Mouse (Mus musculus): ENCODE measurements at regions not wholly inside any gene's neighbourhood (a gene's known extent, or its start where the extent isn't known, plus 50 kb on each side); places are given as distances from the start of the nearest gene placed in this dataset.

GRCm38 (mm10) chr10:9174997-9175396 is 289.1 kb upstream of the Sash1 start:
- DNase-seq (ENCODE audit: low read depth in 1 of 2, low spot score in 2 of 2) = no peak

- no peak for DNase-seq (ENCODE audit: low read depth in 1 of 2, low spot score in 2 of 2)
Measured at GRCm38 (mm10) chr10:9173509-9173908, 287.6 kb upstream of the Sash1 start.

GRCm38 (mm10) chr10:9168725-9169124 is 282.9 kb upstream of the Sash1 start:
- no peak for DNase-seq (ENCODE audit: low read depth in 1 of 2, low spot score in 2 of 2)

DNA sequence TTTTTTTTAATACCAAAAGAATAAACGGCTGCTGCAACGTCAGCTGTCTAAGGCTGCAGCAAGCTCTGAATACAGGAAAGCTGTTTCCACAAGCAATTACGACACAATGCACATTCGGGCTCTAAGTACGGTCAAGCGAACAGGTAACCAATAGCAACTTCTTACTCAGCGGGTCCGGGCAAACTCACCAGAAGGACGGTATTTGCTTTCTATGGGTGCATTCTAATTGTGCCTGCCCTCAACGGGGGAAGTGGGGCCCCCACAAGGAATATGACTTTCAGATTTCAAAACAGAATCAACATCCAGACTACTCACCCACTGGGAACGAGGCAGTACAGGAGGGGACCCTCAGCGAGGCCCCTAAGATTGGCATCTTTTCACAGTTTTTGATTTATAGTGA is 280.1 kb upstream of the Sash1 start:
- DNase-seq (ENCODE audit: low read depth in 1 of 2, low spot score in 2 of 2) = no peak

GRCm38 (mm10) chr10:9165598-9165997 is 279.7 kb upstream of the Sash1 start:
- DNase-seq (ENCODE audit: low read depth in 1 of 2, low spot score in 2 of 2) = no peak

- no peak for DNase-seq (ENCODE audit: low read depth in 1 of 2, low spot score in 2 of 2)
Measured at GRCm38 (mm10) chr10:9164333-9164732, 278.5 kb upstream of the Sash1 start.

- DNase-seq (ENCODE audit: low read depth in 1 of 2, low spot score in 2 of 2) = no peak
Measured at GRCm38 (mm10) chr10:9161597-9161996, 275.7 kb upstream of the Sash1 start.

DNA sequence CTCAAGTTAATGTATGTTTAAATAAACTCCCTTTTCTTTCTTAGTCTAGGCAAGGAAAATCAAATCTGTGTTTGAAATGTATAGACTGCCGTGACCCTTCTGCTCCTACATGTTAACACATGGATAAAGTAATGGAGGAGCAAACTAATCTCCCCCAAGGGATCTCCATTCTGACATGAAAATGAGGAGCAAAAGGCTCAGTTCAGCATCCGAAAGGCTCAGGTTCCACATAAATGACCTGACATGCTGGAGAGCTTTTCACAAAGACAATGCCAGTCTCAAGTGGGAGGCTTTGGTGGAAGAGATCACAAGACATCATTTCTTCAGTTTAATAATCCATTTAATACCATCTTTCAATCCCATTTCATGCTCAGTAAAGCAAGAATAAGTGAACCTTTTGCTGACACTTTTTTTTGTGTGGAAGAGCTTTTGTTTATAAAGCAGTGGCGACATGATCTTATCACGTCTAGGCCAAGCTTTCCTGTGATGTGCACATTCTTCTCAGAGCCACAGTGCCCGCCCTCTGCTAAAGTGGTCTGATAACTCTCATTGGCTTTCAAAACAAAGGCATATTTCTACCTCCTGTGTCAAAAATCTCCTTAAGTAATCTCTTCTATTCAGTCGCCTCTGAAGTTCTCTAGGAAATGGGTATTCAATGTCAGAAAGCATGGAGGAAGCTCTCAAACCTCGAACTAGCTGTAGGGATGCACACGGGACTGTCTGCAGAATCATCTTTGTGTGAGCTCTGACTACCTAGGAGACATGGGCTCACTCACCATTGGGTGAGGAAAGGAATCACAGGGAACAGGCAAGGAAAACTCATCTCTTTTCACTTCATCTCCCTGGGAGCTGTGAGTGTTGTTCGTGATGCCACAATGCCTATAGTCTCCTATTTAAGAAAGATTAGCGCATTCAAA is 271.7 kb upstream of the Sash1 start:
- DNase-seq (ENCODE audit: low read depth in 1 of 2, low spot score in 2 of 2) = no peak

DNA sequence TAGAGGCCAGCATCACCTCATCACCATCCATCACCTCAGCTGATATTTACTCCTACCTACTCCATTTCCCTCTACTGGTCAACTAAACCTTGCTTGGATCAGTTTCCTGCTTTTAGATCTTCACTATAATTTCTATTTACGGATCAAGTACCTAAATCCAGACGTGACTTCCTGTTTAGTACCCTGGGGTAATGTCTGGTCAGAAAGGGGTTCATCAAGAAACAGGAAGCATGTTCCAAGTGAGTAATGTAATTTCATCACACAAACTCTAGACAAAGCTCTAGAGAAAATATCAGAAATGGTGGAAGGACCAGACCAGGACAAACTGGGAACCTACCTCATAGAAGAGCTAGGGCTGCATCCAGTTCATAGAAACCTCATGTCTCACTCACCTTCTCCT is 250.2 kb upstream of the Sash1 start:
- DNase-seq (ENCODE audit: low read depth in 1 of 2, low spot score in 2 of 2) = no peak

DNA sequence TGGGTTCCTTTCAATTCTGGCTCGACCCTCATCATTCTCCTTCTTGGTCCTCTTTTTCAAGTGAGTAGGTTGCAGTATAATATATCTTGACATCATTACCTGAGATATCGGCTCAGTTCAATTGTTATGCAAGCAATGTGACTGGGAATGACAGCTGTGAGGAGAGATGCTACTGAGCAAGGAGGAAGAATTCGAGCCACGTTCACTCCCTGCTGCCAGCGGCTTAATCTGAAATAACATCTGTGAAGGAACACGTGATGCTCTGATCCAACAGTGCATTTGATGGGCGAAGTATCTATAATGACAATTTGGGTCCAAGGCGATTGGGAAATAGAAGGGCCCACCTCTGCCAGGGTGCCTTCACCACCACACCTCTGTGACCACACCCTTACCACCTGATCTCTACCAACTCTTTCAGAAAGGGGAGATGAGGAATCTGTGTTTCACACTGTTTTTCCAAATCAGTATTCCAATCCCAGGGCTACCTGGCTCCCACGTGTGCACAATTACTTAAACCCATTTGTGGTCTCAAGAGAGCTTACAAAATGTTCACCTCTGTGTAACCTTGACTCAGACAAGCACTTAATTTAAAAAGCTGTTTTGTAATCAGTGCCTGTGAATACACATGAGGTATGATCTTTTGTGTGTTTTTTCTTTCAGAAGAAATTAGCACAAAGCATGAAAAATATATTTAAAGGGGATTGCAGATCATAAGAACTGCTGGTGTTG is 248.6 kb upstream of the Sash1 start:
- DNase-seq (ENCODE audit: low read depth in 1 of 2, low spot score in 2 of 2) = no peak

DNA sequence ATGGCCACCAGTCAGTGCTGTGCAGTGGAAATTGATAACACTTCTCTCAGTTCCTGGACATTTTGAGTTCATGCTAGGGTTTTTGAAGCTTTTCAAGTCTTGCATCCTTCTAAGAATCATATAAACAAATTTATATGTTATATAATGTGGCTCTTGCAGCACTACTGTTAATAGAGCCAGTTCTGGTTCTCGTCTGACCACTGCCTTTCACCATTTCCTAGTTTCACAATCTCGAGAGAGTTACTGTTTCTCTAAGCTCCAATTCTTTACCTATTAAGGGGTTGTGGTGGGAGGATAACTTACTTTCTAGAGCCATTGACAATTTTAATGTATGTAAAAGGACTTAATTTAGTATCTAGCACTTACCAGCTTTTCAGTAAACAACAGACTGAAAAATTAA is 244.2 kb upstream of the Sash1 start:
- DNase-seq (ENCODE audit: low read depth in 1 of 2, low spot score in 2 of 2) = no peak

DNA sequence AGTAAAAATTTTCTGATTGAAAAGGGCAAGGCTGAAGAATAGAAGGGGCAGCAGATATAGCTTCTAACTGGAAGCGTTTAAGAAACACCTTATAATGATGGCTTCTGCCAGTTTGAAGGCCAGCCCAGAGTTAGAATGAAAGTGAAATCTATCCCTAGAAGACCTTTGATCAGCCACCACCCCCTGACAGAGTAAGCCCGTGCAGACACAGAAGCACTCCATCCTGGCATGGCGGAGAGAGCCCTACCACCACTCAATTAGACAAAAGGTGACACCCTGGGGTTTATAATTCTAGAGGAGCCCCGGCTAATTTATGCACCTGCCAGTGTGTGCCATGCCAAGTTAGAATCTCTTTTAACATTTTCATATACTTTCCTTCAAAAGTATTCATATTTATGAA is 233.4 kb upstream of the Sash1 start:
- DNase-seq (ENCODE audit: low read depth in 1 of 2, low spot score in 2 of 2) = no peak

DNA sequence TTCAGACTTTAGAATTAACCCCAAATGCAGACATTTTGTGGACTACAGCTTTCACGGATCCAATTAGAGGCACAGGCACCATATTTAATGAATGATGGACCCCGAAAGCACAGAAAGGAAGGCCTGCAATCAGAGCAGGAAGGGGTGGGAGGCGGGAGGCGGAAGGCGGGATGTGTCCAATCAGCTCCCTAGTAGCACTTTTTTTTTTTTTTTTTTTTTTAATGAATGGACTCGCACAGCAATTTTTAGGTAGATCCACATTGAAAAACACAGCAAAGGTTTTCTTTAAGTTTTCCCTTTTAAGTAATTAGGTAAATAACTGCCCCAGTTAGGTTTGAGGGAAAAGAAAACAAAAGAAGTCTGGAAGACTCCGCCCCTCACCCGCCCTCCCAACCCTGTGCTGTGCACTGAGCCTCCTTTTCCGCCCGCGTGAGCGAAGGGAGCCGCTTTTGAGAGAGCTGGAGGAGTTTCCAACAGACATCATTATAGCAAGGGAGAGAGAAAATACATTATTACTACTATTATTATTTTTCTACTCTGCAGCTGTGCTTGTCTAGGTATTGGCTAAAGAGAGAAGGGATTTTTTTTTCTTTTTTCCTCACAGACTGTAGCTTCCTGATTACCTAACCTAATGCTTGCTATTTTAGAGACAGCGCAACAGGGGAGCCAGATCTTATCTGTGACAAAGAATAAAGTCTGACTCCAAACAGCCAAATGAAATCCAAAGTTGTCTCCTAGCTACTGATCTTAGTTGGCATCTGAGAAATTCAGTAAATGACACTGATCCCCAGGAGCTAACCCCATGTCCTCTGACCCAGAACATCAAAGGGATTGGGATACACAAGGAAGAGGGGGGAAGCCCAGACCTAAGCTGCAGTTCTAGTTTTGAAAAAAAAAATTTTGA is 232.0 kb upstream of the Sash1 start:
- no peak for DNase-seq (ENCODE audit: low read depth in 1 of 2, low spot score in 2 of 2)

GRCm38 (mm10) chr10:9117134-9117533 is 231.3 kb upstream of the Sash1 start:
- DNase-seq (ENCODE audit: low read depth in 1 of 2, low spot score in 2 of 2) = no peak

DNA sequence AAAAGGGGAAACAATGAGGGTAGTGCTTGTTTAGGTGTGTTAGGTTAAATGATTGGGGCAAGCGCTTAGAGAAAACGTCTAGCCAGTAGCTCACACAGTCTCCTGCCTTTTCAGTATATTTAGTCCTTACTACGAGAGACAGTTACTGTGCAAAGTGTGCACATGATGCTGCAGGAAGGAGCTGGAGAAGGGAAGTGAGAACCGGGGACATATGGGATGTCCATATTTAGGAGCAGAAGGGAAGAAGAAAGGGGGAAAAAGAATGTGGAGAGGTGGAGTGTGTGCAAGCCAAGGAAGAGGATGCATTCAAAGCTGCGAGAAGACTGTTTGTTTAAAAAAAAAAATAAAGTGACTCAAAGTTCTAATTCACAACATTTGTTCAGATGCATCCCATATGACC is 227.8 kb upstream of the Sash1 start:
- no peak for DNase-seq (ENCODE audit: low read depth in 1 of 2, low spot score in 2 of 2)

DNA sequence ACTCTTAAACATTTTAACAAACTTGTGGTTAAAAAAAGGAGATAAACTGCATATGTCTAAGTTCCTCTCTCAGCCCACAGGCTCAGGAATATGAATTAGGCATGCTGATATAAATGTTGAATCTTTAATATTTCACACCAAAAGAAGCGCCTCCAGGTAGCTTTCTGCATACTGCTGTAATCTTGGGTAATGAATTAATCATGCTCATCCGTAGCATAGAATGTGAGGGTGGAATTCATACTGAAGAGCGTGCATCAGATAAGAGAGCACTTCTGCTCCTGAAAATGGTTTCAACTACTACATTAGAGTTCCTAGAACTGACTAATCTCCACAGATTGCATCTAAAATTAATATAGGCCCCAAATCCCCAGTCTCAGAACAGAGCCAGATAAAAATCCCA is 225.2 kb upstream of the Sash1 start:
- DNase-seq (ENCODE audit: low read depth in 1 of 2, low spot score in 2 of 2) = no peak

DNA sequence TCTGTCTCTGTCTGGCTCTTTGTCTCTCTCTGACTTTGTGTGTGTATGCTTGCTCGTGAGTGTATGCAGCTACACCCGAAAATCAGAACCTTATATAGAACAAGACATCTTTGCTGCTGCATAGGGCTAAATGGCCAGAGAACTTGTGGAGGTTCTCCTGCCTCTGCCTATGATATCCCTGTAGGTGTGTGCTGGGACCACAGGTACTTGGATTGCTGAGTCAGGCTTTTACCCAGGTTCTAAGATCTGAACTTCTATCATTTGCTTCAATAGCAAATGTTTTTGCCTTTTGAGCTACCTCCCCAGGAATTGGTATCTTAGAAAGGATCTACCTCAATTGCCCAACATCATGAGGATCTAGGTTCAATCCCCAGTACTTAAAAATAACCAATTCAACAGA is 210.3 kb upstream of the Sash1 start:
- no peak for DNase-seq (ENCODE audit: low read depth in 1 of 2, low spot score in 2 of 2)

GRCm38 (mm10) chr10:9095163-9095562 is 209.3 kb upstream of the Sash1 start:
- no peak for DNase-seq (ENCODE audit: low read depth in 1 of 2, low spot score in 2 of 2)

DNA sequence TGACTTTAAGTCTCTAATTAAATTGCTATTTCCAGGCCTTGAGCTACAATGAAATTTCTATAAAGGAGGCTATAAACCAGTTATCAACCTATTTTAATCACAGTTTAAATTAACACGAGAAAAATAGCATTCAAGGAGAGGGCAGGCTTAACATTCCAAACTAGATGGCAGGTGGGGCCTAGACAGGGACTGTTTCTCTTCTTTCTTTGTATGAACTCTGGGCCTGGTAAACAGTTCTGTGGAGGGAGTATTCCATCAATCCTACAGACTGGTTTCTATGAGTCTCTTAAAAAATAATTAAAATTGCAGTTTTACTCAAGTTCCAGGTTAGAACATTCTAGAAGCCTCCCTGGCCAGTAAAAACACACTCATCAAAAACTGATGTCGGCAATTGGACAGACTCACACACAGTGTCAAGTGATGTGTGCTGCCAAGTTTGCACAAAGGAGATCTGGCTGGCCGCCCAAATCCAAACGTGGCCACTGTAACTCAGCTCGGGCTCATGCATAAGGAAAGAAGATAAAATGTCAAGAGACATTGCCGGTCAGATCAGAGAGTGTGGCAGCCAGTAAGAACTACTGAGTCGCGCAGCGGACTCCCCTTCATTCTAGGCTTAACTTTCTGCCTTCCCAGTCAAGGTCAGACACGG is 206.5 kb upstream of the Sash1 start:
- no peak for DNase-seq (ENCODE audit: low read depth in 1 of 2, low spot score in 2 of 2)

DNA sequence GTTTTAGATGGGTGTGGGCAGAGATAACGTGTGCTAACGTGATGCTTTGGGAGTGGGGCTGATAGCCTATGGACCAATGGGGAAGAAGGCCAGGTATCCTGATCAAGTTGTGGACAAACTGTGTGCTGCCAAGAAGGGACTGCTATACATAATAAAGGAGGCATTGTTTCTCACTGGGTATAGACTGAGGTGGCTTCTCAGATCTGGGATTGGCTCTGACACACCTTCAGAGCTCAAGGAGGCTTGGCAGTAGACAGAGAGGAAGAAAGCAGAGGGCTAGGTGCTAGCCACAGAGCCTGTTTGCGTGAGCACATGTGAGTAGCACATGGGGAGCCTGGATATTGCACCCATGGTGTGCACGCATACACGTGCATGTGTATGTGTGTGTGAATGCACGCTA is 205.1 kb upstream of the Sash1 start:
- no peak for DNase-seq (ENCODE audit: low read depth in 1 of 2, low spot score in 2 of 2)

GRCm38 (mm10) chr10:9087871-9088270 is 202.0 kb upstream of the Sash1 start:
- DNase-seq (ENCODE audit: low read depth in 1 of 2, low spot score in 2 of 2) = no peak

Data from monocyte, adult 2 months (primary cell).